Mouse (Mus musculus): ENCODE measurements around the gene Uba1. TPM values are rescaled to one million over a fixed set of nuclear protein-coding genes. Genes with fewer than 3 reads are reported as not detected.

Gene Uba1
- polyA plus RNA-seq (2014; fragmentation: Nextera tagmentation; extraction: Ambion mirVana) = 332 and 338 TPM in 2 replicates

DNA sequence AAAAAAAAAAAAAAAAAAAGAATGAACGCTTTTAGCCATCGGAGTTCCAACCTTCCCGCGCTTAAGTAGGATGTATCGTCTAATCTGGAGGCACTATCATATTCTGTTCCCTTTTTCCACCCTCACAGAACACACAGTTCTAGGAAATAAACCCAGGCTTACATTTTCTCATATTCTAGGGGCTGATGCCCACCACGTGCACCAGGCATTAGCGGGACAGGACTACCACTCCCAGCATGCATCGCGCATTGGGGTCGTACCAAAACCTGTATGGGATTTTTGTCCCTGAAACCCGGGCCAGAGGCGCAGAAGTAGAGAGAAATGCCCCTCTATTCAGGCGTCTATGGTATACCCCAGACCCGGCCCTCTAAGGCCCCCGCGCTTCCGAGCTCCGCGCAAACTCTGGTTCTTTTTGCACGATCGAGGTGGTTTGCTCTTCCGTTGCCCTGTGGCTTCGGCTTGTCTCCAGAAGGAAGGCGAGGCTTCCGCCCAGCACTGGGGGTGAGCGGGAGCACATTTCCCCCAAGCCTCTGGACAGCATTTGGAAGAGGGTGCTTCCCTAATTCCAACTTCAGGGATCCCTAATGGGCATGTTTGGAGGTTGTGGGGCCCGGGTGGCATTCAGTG, at the start of gene Uba1:
Gene Uba1, plus strand, starts transcription at position 301 of the 627 bp plus-strand sequence.
- H3K27ac ChIP-seq = no peak within 1 kb of the TSS
- 18% methylated on average over 27 of the region's 27 CpGs for WGBS
- peak within 1 kb of the TSS; percentile 43 for H3K4me3 ChIP-seq (replicated peaks; ENCODE audit: low read length)
- 0 out of 2 replicates have a peak, but pooled peaks cover 6% of the 10 kb centered on the region for H3K4me1 ChIP-seq (replicated peaks; ENCODE audit: control insufficient read depth, insufficient read depth, low read length)
- peak within 1 kb of the TSS; percentile 40 for H3K9ac ChIP-seq
- no peaks in the 10 kb centered on the region for H3K36me3 ChIP-seq (replicated peaks; ENCODE audit: control insufficient read depth, insufficient read depth)
- ATAC-seq (ENCODE audit: low FRiP score) = peak; percentile 87
- DNase-seq (ENCODE audit: low spot score) = peak; percentile 81
- H3K9me3 ChIP-seq (ENCODE audit: control insufficient read depth, low read length) = no peaks in the 10 kb centered on the region
- H3K27me3 ChIP-seq (ENCODE audit: control insufficient read depth, insufficient read depth, low read length) = no peaks in the 10 kb centered on the region
- peak within 1 kb of the TSS; percentile 71 for H3K4me2 ChIP-seq (replicated peaks)

DNA sequence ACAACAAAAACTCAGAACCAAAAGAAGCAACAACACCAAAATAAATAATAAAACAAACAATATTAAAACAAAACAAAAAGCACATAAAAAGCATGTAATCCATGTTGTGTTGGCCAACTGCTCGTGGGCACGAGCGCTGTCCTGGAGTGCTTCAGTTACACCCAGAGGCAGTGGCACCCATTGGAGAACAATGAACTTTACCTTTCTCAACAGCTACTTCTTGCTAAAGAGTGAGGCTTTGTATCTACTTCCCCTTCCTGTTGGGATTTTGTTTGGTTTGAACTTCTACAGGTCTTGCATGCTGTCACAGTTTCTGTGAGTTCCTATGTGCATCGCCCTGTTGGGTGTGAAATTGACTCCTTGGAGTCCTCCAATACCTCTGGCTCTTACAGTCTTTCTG, 49.6 kb upstream of the Uba1 start:
- Histone ChIP-seq H3K27me3 (ENCODE audit: control insufficient read depth, insufficient read depth, low read length) (no peaks in the 10 kb centered on the region), H3K36me3 (replicated peaks; ENCODE audit: control insufficient read depth, insufficient read depth) (no peaks in the 10 kb centered on the region), H3K9me3 (ENCODE audit: control insufficient read depth, low read length) (no peaks in the 10 kb centered on the region), H3K9ac (no peak overlapping the region), H3K4me2 (replicated peaks) (no peak overlapping the region), H3K4me1 (replicated peaks; ENCODE audit: control insufficient read depth, insufficient read depth, low read length) (no peaks in the 10 kb centered on the region), H3K27ac (no peak overlapping the region), H3K4me3 (replicated peaks; ENCODE audit: low read length) (no peak overlapping the region)
- WGBS = 90% methylated on average over 4 of the region's 4 CpGs
- ATAC-seq (ENCODE audit: low FRiP score) (no peak), DNase-seq (ENCODE audit: low spot score) (no peak)

DNA sequence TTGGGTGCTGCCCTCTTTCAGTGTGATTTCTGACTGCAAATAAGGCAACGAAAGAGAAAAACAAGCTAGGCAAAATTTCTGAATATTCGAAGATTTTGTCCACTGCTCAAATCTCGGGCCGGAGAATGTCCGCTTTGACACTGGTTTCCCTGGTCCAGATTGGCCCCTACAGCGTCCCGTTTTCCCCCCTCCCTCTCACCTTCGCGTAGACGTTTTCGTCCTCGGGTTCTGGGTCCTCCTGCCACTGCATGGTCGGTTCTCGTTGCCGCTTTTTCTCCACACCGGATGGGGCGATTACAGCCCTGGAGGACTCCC, 41.3 kb upstream of the Uba1 start:
- H3K4me2 ChIP-seq (replicated peaks) = peak overlapping the region; percentile 64
- H3K9ac ChIP-seq = peak overlapping the region; percentile 57
- peak overlapping the region; percentile 92 for H3K27ac ChIP-seq
- peaks cover 14% of the 10 kb centered on the region; the same call in 1 of the 2 replicates for H3K36me3 ChIP-seq (replicated peaks; ENCODE audit: control insufficient read depth, insufficient read depth)
- 13% methylated on average over 17 of the region's 17 CpGs for WGBS
- peak overlapping the region; percentile 54 for H3K4me3 ChIP-seq (replicated peaks; ENCODE audit: low read length)
- peaks cover 19% of the 10 kb centered on the region for H3K4me1 ChIP-seq (replicated peaks; ENCODE audit: control insufficient read depth, insufficient read depth, low read length)
- no peaks in the 10 kb centered on the region for H3K9me3 ChIP-seq (ENCODE audit: control insufficient read depth, low read length)
- DNase-seq (ENCODE audit: low spot score) (no peak), ATAC-seq (ENCODE audit: low FRiP score) (no peak; the same call in 1 of the 2 replicates)
- no peaks in the 10 kb centered on the region for H3K27me3 ChIP-seq (ENCODE audit: control insufficient read depth, insufficient read depth, low read length)

DNA sequence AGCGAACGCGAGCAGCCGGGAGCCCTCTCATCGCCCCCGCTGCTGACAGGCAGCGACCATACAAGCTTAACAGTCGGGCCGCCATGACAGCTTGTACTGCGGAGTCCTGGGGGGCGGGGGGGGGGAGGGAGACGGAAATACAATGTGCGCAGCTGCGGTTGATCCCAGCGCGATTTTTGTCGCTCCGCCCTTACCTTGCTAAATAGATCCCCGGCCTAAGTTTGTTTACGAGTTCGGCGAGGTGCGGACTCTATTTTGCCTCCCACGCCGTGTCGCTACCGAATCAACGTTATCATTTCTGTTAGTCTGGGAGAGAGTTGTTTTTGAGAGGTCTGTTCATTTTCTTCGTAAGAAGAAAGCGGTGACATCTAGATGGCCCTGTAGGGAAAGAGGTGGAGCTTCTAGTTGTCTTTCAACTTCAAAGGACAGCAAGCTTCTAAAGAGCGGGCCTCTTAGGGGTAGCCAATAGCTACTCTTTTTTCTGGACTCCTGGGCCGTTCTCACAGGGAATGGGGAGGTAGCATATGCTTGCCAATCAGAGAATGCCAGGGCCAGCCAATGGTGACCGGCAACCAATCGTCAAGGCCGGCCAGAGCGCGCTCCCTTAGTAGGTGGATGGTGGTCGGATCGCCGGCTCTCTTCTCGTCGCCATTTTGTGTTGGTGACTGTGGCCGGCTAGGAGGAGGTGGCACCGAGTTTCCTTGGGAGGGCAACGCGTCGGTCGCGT, 40.8 kb upstream of the Uba1 start, which contains the start of the genes Rbm10 and Ndufb11:
Gene Rbm10, plus strand, starts transcription at position 328 of the 727 bp plus-strand sequence.
Gene Ndufb11, minus strand, starts transcription at position 444 of the 727 bp plus-strand sequence.
- Histone ChIP-seq H3K36me3 (replicated peaks; ENCODE audit: control insufficient read depth, insufficient read depth) (peaks cover 14% of the 10 kb centered on the region; the same call in 1 of the 2 replicates), H3K27me3 (ENCODE audit: control insufficient read depth, insufficient read depth, low read length) (no peaks in the 10 kb centered on the region), H3K4me3 (replicated peaks; ENCODE audit: low read length) (peak within 1 kb of the TSS; percentile 54), H3K27ac (peak within 1 kb of the TSS; percentile 92), H3K9ac (peak within 1 kb of the TSS; percentile 66), H3K9me3 (ENCODE audit: control insufficient read depth, low read length) (no peaks in the 10 kb centered on the region), H3K4me2 (replicated peaks) (peak within 1 kb of the TSS; percentile 64), H3K4me1 (replicated peaks; ENCODE audit: control insufficient read depth, insufficient read depth, low read length) (peaks cover 19% of the 10 kb centered on the region)
- DNase-seq (ENCODE audit: low spot score) (peak; percentile 75), ATAC-seq (ENCODE audit: low FRiP score) (peak; percentile 96)
- WGBS = 18% methylated on average over 48 of the region's 49 CpGs

DNA sequence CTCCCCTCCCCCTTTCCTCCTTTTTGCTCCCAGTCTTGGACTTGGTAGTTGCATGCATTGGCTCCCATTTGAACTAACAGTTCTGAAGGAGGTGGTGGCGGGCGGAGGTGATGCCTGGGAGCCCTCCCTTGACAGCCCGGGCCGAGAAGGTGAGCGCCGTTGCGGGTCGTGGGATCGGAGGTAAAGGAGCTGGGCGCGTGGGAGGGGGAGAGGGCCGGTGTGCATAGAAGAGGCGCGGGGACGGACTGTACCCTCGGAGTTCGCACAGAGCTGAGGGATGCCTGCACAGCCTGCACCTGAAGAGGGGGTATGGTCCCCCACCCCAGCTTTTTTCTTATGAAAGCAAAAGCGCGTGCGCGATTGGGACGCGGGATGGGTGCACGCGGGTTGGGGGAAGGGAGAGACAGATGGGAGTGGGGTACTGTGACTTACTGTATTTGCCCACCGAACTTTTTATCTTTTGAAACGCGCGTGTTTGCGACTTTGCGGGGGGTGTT, 40.2 kb upstream of the Uba1 start:
- peak overlapping the region; percentile 54 for H3K4me3 ChIP-seq (replicated peaks; ENCODE audit: low read length)
- H3K27ac ChIP-seq = peak overlapping the region; percentile 92
- H3K4me2 ChIP-seq (replicated peaks) = peak overlapping the region; percentile 64
- H3K9me3 ChIP-seq (ENCODE audit: control insufficient read depth, low read length) = no peaks in the 10 kb centered on the region
- DNase-seq (ENCODE audit: low spot score) = peak; percentile 55
- peaks cover 19% of the 10 kb centered on the region for H3K4me1 ChIP-seq (replicated peaks; ENCODE audit: control insufficient read depth, insufficient read depth, low read length)
- peaks cover 16% of the 10 kb centered on the region for H3K36me3 ChIP-seq (replicated peaks; ENCODE audit: control insufficient read depth, insufficient read depth)
- WGBS = 17% methylated on average over 31 of the region's 31 CpGs
- H3K27me3 ChIP-seq (ENCODE audit: control insufficient read depth, insufficient read depth, low read length) = no peaks in the 10 kb centered on the region
- peak overlapping the region; percentile 66 for H3K9ac ChIP-seq
- ATAC-seq (ENCODE audit: low FRiP score) = peak; percentile 61

DNA sequence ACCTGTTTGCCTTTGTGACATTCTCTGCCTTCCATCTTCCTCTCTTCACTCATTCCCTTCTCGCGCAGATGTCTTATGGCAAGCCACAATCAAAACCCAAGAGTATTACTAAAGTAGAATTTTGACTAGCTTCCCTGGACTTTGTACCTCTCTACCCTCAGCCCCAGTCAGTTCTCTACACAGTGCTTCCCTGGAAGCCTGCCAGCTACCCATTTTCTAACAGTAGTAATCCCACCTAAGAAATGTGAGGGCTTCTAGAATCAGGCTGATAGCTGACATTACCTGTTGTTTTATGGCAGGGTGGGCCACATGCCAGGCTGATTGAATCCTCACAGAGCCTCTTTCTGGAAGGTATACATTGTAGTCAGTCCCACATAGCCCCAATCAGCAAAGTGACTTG, 20.0 kb upstream of the Uba1 start:
- Histone ChIP-seq H3K27ac (no peak overlapping the region), H3K4me2 (replicated peaks) (no peak overlapping the region), H3K9ac (no peak overlapping the region), H3K9me3 (ENCODE audit: control insufficient read depth, low read length) (no peaks in the 10 kb centered on the region), H3K27me3 (ENCODE audit: control insufficient read depth, insufficient read depth, low read length) (no peaks in the 10 kb centered on the region), H3K4me3 (replicated peaks; ENCODE audit: low read length) (no peak overlapping the region), H3K36me3 (replicated peaks; ENCODE audit: control insufficient read depth, insufficient read depth) (peaks cover 58% of the 10 kb centered on the region), H3K4me1 (replicated peaks; ENCODE audit: control insufficient read depth, insufficient read depth, low read length) (no peaks in the 10 kb centered on the region)
- WGBS = 97% methylated on average over 2 of the region's 2 CpGs
- DNase-seq (ENCODE audit: low spot score) (no peak), ATAC-seq (ENCODE audit: low FRiP score) (no peak)

DNA sequence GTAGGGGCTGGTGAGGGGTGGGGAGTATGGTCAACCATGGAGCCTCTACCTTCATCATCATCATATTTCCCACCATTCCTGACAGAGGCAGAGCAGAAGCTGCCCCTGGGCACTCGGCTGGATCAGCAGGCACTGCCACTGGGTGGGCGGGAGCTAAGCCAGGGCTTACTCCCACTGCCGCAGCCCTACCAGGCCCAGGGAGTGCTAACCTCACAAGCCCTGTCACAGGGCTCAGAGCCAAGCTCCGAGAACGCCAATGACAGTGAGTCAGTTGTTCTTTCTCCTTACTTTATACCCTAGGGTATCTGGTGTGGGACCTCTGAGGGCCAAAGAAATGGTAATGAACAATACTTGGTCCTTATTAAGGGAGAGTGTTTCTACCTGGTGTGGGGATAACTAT, 13.3 kb upstream of the Uba1 start:
- ATAC-seq (ENCODE audit: low FRiP score) (no peak), DNase-seq (ENCODE audit: low spot score) (no peak)
- Histone ChIP-seq H3K27me3 (ENCODE audit: control insufficient read depth, insufficient read depth, low read length) (no peaks in the 10 kb centered on the region), H3K27ac (no peak overlapping the region), H3K9me3 (ENCODE audit: control insufficient read depth, low read length) (no peaks in the 10 kb centered on the region), H3K9ac (no peak overlapping the region), H3K36me3 (replicated peaks; ENCODE audit: control insufficient read depth, insufficient read depth) (peaks cover 79% of the 10 kb centered on the region), H3K4me3 (replicated peaks; ENCODE audit: low read length) (no peak overlapping the region), H3K4me1 (replicated peaks; ENCODE audit: control insufficient read depth, insufficient read depth, low read length) (no peaks in the 10 kb centered on the region), H3K4me2 (replicated peaks) (no peak overlapping the region)
- WGBS = 91% methylated on average over 5 of the region's 5 CpGs

DNA sequence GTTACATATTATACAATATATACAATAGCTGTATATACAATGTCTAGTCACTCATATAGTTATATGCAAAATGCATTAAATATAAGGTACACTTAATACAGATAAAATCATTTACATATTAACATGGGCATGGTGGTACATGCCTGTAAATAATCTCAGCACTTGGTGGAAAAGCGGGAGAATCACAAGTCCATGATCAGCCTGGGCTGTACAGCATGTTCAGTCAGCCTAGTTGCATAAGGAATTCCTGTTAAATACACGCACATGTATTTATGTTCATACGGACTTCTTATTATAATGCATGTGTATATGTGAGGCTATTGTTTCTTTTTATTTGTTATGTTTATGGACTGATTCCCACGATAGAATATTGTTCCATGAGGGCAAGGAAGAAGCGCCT, 533 bp upstream of the Uba1 start:
- no peak for ATAC-seq (ENCODE audit: low FRiP score)
- peak overlapping the region; percentile 43 for H3K4me3 ChIP-seq (replicated peaks; ENCODE audit: low read length)
- 32% methylated on average over 5 of the region's 5 CpGs for WGBS
- no peak for DNase-seq (ENCODE audit: low spot score)
- H3K36me3 ChIP-seq (replicated peaks; ENCODE audit: control insufficient read depth, insufficient read depth) = no peaks in the 10 kb centered on the region
- no peak overlapping the region for H3K9ac ChIP-seq
- no peaks in the 10 kb centered on the region for H3K9me3 ChIP-seq (ENCODE audit: control insufficient read depth, low read length)
- no peak overlapping the region for H3K27ac ChIP-seq
- 0 out of 2 replicates have a peak, but pooled peaks cover 6% of the 10 kb centered on the region for H3K4me1 ChIP-seq (replicated peaks; ENCODE audit: control insufficient read depth, insufficient read depth, low read length)
- peak overlapping the region; percentile 71 for H3K4me2 ChIP-seq (replicated peaks)
- H3K27me3 ChIP-seq (ENCODE audit: control insufficient read depth, insufficient read depth, low read length) = no peaks in the 10 kb centered on the region

DNA sequence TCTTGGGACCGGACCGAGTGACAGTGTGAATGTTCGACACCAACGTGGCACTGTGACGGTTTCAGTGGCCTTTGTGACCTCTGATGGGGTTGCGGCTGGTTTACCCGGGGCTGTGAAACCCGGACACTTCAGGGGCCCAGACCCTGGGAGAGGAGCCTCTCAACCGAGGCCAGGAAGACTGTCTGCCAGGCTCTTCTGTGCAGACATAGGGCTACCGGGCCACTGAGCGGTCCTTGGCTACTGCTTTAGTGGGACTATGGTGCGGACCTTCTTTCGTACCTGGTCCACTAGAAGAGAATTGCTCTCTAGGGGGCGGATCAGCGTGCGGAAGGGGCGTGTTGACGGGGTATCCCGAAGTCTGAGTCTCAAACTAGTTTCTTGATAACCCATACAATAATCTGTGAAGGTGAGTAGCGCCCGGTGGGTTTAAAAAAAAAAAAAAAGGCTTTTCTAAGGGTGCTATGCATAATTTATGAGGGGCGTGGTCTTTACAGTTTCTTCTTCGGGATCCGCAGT, 823 bp downstream of the Uba1 start:
- ATAC-seq (ENCODE audit: low FRiP score) (no peak), DNase-seq (ENCODE audit: low spot score) (no peak)
- Histone ChIP-seq H3K4me1 (replicated peaks; ENCODE audit: control insufficient read depth, insufficient read depth, low read length) (0 out of 2 replicates have a peak, but pooled peaks cover 6% of the 10 kb centered on the region), H3K4me2 (replicated peaks) (peak overlapping the region; percentile 71), H3K9ac (peak overlapping the region; percentile 40), H3K4me3 (replicated peaks; ENCODE audit: low read length) (peak overlapping the region; percentile 43), H3K9me3 (ENCODE audit: control insufficient read depth, low read length) (no peaks in the 10 kb centered on the region), H3K27me3 (ENCODE audit: control insufficient read depth, insufficient read depth, low read length) (no peaks in the 10 kb centered on the region), H3K36me3 (replicated peaks; ENCODE audit: control insufficient read depth, insufficient read depth) (no peaks in the 10 kb centered on the region), H3K27ac (no peak overlapping the region)
- WGBS = 19% methylated on average over 24 of the region's 24 CpGs

Measured in hindbrain, embryonic 14.5 days (tissue).